Mouse (Mus musculus) heart, adult 2 months (tissue): ENCODE measurements around the gene Nlrc3.

Experiments
- CTCF ChIP-seq: fragments of 200-600 bp; IDR thresholded peaks from 2 replicates; pipeline ENCODE4 v1.8.1; 2022; ENCODE audit warnings: antibody characterized with exemption, mild to moderate bottlenecking, moderate library complexity
- POLR2A ChIP-seq: fragments of 200-500 bp; IDR thresholded peaks from 2 replicates; pipeline ENCODE4 v1.6.1; 2011; ENCODE audit warnings: mild to moderate bottlenecking, low read depth, low read length, control low read depth; ENCODE audit not compliant: insufficient read depth

GRCm38 (mm10) chr16:3909118-3909517, 67.3 kb downstream of the Nlrc3 start:
- TF ChIP-seq POLR2A (no peak), CTCF (no peak)
